Mouse (Mus musculus): ENCODE results near the gene Mthfs. TPM values are rescaled to one million over a fixed set of nuclear protein-coding genes. Genes with fewer than 3 reads are reported as not detected.

The Mthfs gene
- polyA plus RNA-seq, 1 experiment, result 13.9 TPM

DNA sequence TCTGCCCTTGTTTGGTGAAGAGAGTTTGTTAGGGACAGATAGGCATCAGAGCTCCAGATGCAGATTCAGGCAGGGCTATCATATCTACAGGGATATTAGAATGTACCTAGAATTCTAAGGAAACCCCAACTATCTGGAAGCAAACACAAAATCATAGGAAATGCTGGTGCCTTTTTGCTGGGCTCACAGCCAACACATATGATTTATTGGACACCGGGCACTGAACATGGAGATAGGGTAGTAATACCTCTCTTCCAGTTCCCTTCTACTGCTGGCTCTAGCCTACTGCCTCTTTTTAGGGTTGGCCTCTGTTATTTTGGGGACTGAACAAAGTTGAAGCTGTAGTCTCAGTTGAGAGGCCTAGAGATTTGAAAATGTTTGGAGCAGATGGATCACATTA, 192.6 kb downstream of the Mthfs start:
- DNase-seq (ENCODE audit: extremely low spot score in 1 of 2, low spot score in 1 of 2), result no peak

Other genes with a start within 250 kb of the Mthfs start
- not detected in 2 replicates for gene Trim43b, start 117.8 kb upstream of the Mthfs start, polyA plus RNA-seq (2012; rRNA removed)
- gene Bcl2a1b, start 11.5 kb upstream of the Mthfs start, polyA plus RNA-seq (2012; rRNA removed), result 2.4 and 2.9 TPM in 2 replicates
- not detected in 2 replicates for gene Gm29094, start 11.3 kb upstream of the Mthfs start, polyA plus RNA-seq (2012; rRNA removed)